Mouse (Mus musculus) brain, embryonic 18.5 days (tissue): ENCODE results near the gene Xrra1.
"Not testable (repeated sequence)": the region's sequence is repeated elsewhere in the genome, so short reads cannot be mapped to it uniquely, and the experiment has no call there.

ENCODE experiments used
- DNase-seq: peaks from one replicate; pipeline ENCODE4 v3.0.0-alpha.2; 2012; ENCODE audit warnings: low read depth, low spot score

Xrra1 gene

DNA sequence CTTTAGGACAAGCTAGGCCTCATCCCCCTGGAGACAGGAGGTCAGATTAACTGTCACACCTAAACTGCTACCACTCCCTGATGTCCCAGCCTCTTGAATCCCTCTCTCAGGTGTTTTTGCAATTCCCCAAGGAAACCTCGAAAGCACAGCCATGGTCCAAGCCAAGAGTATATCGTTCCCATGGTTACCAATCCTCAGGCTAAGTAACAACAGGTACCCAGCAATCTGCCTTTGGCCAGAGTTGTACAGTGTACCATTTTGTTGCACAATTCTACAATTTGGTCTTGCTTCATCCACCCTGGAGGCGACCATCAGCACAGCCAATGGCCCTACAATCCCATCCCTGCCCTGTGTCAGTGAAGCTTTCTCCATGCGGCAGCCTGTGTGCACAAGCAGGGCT is 38.0 kb downstream of the Xrra1 start:
- no peak for DNase-seq

DNA sequence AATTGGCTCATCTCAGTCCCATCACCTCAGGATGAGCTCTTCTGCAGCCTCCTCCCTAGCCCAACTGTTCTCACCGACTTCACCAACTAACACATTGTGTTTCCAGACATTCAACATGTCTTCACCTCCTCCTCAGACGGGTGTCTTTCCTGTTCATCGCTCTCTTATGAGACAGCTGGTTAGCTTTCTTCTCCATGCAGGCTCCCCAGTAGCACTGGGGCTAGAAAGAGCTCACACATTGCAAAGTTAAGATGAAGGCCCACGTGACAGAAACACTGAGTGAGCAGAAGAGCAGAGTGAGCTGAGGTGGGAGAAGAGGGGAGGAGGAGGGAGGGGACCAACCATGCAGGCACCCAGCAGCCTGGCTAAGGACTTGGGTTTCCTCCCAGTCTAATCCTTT is 43.3 kb downstream of the Xrra1 start:
- DNase-seq: no peak

DNA sequence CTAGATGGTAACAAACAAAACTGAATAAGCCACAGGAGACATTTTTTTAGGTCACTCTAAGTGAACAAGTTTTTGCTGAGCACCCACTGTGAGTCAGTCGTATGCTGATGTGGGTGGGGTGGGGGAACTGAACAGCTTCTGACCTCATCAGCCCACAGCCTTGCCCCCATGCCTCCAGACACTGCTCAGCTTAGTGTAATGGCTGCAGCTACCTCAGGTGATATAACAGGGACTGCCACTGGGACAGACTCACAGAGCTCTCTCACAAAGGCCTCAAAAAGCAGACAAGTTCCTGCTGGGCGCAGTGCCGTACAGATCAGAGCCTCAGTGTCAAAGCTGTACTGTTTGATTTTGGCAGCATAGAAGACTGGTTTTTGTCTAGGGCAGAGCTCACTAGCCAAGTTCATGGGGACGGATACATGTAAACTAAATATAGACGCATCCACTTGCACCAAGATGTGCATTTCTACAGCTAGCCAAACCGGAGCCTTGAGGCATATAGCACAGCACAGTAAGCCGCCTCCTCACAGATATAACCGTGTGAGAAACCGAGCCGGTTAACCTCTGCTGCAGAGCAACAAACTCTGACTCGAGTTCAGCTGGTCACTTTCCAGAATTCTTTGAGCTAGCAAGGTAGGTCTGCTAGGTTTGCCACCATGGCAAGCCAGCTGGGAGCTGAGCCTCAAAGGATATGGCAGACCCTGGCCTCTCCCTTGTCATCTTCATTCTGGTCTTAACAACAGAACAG is 44.2 kb downstream of the Xrra1 start:
- no peak for DNase-seq

- DNase-seq: no peak
These were observed 45.6 kb downstream of the Xrra1 start for GRCm38 (mm10) chr7:99904421-99905005.

DNA sequence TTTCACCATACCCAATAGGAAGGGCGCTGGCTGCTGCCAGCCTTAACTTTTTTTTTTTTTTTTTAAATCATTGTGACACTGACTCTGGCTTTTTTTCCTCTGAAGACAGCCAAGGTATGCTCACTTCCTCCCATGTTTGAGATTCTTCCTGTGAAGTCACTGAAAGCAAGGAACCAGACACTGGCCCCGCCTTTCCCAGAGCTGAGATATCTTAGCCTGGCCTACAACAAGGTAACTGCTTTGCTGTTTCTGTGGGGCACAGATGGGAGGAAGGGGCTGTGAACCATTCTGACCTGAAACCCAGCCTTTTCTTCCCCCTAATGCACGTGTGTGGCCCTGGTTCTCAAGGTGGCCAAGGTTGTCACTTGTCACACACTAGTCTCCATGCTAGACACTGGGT is 47.4 kb downstream of the Xrra1 start:
- DNase-seq: no peak

DNA sequence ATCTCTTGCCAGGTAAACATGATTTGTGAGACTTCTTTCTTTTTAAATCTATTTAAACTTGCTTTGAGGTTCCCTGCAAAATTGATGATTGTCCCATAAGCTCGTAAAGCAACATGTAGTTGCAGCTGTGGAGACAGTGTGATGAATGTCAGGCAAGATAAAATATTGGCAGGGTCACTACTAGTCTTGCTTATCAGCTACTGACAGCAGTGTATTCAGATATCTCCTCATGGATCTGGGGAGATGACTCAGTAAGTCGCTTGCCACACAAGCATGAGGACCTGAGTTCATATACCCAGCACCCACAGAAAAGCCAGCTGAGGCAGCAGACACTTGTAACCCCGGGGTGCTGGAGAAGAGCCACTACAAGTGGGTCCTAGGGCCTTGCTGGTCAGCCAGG is 48.5 kb downstream of the Xrra1 start:
- DNase-seq: no peak

- no peak for DNase-seq
These were observed 52.1 kb downstream of the Xrra1 start for GRCm38 (mm10) chr7:99911038-99911437.

- DNase-seq: no peak
These were observed 55.4 kb downstream of the Xrra1 start for GRCm38 (mm10) chr7:99914316-99914715.

DNA sequence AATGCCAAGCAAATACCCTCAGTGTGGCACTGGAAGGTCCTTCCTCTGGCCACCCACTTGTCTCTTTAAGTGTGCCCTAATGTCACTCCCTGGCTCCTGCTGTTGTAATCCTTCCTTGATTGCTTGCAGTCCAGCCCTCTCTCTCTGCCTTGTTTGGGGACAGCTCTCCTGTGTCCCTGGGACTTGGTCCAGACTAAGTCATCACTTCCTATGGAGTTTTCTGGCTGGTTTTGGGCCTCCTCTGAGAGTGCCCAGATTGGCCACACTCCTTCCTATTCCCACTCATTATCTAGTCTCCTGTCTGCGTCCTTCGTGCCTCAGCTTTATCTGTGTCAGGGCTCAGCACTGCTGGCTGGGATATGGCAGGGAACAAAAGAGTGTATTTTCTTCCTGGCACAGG is 56.6 kb downstream of the Xrra1 start:
- no peak for DNase-seq

- no peak for DNase-seq
These were observed 57.9 kb downstream of the Xrra1 start for GRCm38 (mm10) chr7:99916741-99917319.

DNA sequence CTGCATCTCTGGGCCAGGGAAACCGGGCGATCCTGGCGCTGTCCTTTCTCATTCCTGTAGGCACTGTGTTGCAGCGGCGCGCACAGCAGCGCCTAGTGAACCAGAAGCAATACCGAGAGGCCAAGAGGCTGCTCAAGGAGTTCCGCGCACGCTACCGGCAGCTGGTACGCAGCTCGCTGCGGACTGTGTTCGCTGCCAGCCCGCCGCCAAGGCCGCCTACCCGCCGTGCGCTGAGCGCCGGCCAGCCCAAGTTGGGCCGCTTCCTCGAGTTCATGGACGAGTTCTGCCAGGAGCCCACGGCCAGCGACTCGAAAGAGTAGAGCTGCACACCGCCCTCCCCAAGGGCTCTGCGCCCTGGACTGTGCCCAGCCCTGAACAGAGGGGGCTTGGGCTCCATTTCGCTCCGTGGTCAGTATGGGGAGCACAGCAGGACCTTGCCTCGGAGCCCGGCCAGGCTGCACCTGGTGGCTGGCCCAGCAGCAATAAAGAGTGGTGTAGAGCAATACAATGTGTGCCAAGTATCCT is 58.5 kb downstream of the Xrra1 start:
- DNase-seq: no peak

DNA sequence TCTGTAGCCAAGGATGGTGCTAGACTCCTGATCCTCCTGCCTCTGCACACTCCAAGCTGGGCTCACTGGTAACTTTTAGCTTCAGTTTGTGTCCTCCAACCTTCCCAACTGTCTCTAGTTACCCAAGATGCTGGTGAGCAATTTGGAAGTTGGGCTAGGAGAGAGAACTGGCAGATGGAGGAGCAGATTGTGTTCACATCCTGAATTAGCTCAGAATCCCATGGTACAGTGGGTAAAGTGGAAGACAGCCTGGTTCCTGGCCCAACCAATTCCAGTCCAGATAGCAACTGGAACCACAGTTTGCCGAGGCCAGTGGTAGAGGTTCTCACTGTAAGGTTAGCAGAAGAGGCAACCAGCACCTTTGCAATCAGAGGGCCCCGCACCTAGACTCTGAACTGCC is 60.2 kb downstream of the Xrra1 start:
- no peak for DNase-seq

DNA sequence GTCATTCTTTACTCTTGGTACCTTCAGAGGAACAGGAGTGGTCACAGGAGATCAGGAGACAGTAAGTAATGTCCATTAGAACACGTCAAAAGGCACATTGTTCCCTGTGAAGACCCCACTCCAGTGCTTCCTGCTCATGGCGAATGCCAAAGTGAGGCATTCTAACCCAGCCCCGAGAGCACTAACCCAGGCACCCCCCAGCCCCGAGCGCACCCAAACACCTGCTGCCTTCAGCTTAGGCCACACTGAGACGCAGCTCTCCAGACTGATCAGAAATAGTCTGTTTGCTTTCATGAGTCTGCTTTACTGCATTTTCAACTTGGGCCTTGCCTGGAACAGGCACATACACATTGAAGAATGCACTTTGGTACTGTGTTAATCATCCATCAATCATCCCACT is 61.1 kb downstream of the Xrra1 start:
- no peak for DNase-seq

GRCm38 (mm10) chr7:99920416-99920815 is 61.5 kb downstream of the Xrra1 start:
- DNase-seq: no peak

- no peak for DNase-seq
These were observed 68.2 kb downstream of the Xrra1 start for GRCm38 (mm10) chr7:99926916-99927714.

GRCm38 (mm10) chr7:99935758-99936157 is 76.8 kb downstream of the Xrra1 start:
- no peak for DNase-seq

DNA sequence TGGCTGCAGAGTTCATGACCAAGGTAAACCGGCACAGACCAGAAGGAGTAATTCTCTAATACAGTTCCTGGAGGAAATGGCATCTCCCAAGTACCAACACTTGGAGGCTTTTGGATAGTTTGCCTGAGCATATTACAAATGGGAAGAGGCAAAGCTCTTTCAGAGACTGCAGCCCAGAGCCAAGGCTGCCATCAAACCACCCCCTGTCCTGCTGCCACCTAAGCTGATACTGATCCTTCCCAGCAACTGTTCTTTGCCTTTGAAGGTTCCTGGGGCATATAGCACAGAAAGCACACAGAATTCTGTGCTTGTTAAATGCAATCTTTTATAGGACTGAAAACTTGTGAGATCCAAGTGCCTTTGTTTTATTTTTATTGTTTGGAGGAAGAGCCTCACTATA is 81.8 kb downstream of the Xrra1 start:
- DNase-seq: no peak

GRCm38 (mm10) chr7:99944520-99944919 is 85.6 kb downstream of the Xrra1 start:
- DNase-seq: no peak

DNA sequence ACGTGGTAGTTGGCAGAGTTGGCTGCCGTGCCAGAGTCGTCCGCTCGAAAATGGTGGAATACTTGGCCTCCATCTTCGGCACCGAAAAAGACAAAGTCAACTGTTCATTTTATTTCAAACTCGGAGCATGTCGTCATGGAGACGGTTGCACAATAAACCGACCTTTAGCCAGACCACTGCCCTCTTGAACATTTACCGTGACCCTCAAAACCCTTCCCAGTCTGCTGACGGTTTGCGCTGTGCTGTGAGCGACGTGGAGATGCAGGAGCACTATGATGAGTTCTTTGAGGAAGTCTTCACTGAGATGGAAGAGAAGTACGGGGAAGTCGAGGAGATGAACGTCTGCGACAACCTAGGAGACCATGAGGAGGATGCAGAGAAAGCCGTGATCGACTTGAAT is 86.1 kb downstream of the Xrra1 start:
- DNase-seq: not testable (repeated sequence)

DNA sequence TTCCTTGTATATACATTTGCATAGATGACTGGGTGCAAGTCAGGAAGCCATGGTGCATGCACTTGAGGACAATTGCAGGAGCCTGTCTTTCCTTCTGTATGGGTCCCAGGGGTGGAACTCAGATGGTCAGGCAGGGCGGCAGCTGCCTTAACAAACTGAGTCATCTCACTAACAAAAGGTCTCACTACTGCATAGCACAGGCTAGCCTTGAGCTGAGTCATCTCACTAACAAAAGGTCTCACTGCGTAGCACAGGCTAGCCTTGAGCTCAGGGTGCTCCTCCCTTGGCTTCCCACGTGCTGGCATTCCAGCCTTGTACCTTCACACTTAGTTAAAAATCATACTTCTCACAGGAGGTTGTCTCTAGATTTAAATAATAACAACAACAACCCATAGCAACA is 87.0 kb downstream of the Xrra1 start:
- no peak for DNase-seq

GRCm38 (mm10) chr7:99946356-99946755 is 87.4 kb downstream of the Xrra1 start:
- no peak for DNase-seq

GRCm38 (mm10) chr7:99947329-99947728 is 88.4 kb downstream of the Xrra1 start:
- DNase-seq: no peak
